Mouse (Mus musculus): ENCODE results near the gene Stx3. TPM values are rescaled to one million over a fixed set of nuclear protein-coding genes. Genes with fewer than 3 reads are reported as not detected.

Stx3 gene
- polyA plus RNA-seq, 1 experiment from 2014 or later = 41.6 TPM

GRCm38 (mm10) chr19:11766413-11766812 lies 52.8 kb downstream of the Stx3 start:
- no peak overlapping the region for H3K9ac ChIP-seq
- 0 out of 2 replicates have a peak, but pooled peaks cover 6% of the 10 kb centered on the region for H3K4me1 ChIP-seq (replicated peaks)
- H3K27ac ChIP-seq = no peak overlapping the region
- H3K4me3 ChIP-seq (replicated peaks) = no peak overlapping the region
- ATAC-seq = no peak
- no peaks in the 10 kb centered on the region for H3K27me3 ChIP-seq (replicated peaks)
- H3K4me2 ChIP-seq (replicated peaks) = no peak overlapping the region
- WGBS = 69% methylated on average over 4 of the region's 4 CpGs
- H3K9me3 ChIP-seq = no peaks in the 10 kb centered on the region
- no peaks in the 10 kb centered on the region for H3K36me3 ChIP-seq

GRCm38 (mm10) chr19:11765059-11765458 lies 54.1 kb downstream of the Stx3 start:
- Histone ChIP-seq H3K27me3 (replicated peaks) (no peaks in the 10 kb centered on the region), H3K9ac (no peak overlapping the region), H3K4me3 (replicated peaks) (no peak overlapping the region), H3K4me1 (replicated peaks) (no peaks in the 10 kb centered on the region), H3K4me2 (replicated peaks) (no peak overlapping the region), H3K27ac (no peak overlapping the region), H3K9me3 (no peaks in the 10 kb centered on the region), H3K36me3 (no peaks in the 10 kb centered on the region)
- WGBS = 82% methylated on average over 3 of the region's 3 CpGs
- no peak for ATAC-seq

- 75% methylated on average over 2 of the region's 2 CpGs for WGBS
- no peaks in the 10 kb centered on the region for H3K36me3 ChIP-seq
- H3K27me3 ChIP-seq (replicated peaks) = no peaks in the 10 kb centered on the region
- no peak for ATAC-seq
- no peak within 1 kb of the TSS for H3K4me2 ChIP-seq (replicated peaks)
- H3K9me3 ChIP-seq = no peaks in the 10 kb centered on the region
- H3K9ac ChIP-seq = no peak within 1 kb of the TSS
- H3K4me1 ChIP-seq (replicated peaks) = no peaks in the 10 kb centered on the region
- H3K4me3 ChIP-seq (replicated peaks) = no peak within 1 kb of the TSS
- no peak within 1 kb of the TSS for H3K27ac ChIP-seq
Observed at GRCm38 (mm10) chr19:11747298-11747697, 71.9 kb downstream of the Stx3 start, which contains the start of gene Gif. Gif (plus strand) TSS chr19:11747554.

GRCm38 (mm10) chr19:11745680-11746079 lies 73.5 kb downstream of the Stx3 start:
- H3K4me1 ChIP-seq (replicated peaks) = no peaks in the 10 kb centered on the region
- H3K27ac ChIP-seq = no peak overlapping the region
- no peak overlapping the region for H3K9ac ChIP-seq
- no peak overlapping the region for H3K4me3 ChIP-seq (replicated peaks)
- no peaks in the 10 kb centered on the region for H3K9me3 ChIP-seq
- H3K27me3 ChIP-seq (replicated peaks) = no peaks in the 10 kb centered on the region
- ATAC-seq = no peak
- H3K4me2 ChIP-seq (replicated peaks) = no peak overlapping the region
- no peaks in the 10 kb centered on the region for H3K36me3 ChIP-seq

GRCm38 (mm10) chr19:11736455-11736854 lies 82.7 kb downstream of the Stx3 start:
- WGBS = 42% methylated on average over 1 of the region's 1 CpGs
- Histone ChIP-seq H3K9ac (no peak overlapping the region), H3K4me3 (replicated peaks) (no peak overlapping the region), H3K4me1 (replicated peaks) (no peaks in the 10 kb centered on the region), H3K4me2 (replicated peaks) (no peak overlapping the region), H3K27ac (no peak overlapping the region), H3K36me3 (no peaks in the 10 kb centered on the region), H3K27me3 (replicated peaks) (no peaks in the 10 kb centered on the region), H3K9me3 (no peaks in the 10 kb centered on the region)
- no peak for ATAC-seq

GRCm38 (mm10) chr19:11730278-11730677 lies 88.9 kb downstream of the Stx3 start:
- Histone ChIP-seq H3K4me2 (replicated peaks) (no peak overlapping the region), H3K36me3 (no peaks in the 10 kb centered on the region), H3K27me3 (replicated peaks) (no peaks in the 10 kb centered on the region), H3K9ac (no peak overlapping the region), H3K9me3 (no peaks in the 10 kb centered on the region), H3K27ac (no peak overlapping the region), H3K4me1 (replicated peaks) (no peaks in the 10 kb centered on the region), H3K4me3 (replicated peaks) (no peak overlapping the region)
- no peak for ATAC-seq
- 79% methylated on average over 1 of the region's 1 CpGs for WGBS

GRCm38 (mm10) chr19:11727304-11727703 lies 91.9 kb downstream of the Stx3 start:
- no peaks in the 10 kb centered on the region for H3K27me3 ChIP-seq (replicated peaks)
- H3K9me3 ChIP-seq = no peaks in the 10 kb centered on the region
- no peaks in the 10 kb centered on the region for H3K4me1 ChIP-seq (replicated peaks)
- no peak overlapping the region for H3K4me2 ChIP-seq (replicated peaks)
- H3K36me3 ChIP-seq = no peaks in the 10 kb centered on the region
- no peak overlapping the region for H3K4me3 ChIP-seq (replicated peaks)
- no peak for ATAC-seq
- H3K27ac ChIP-seq = no peak overlapping the region
- H3K9ac ChIP-seq = no peak overlapping the region
- WGBS = 92% methylated on average over 5 of the region's 5 CpGs

GRCm38 (mm10) chr19:11725915-11726314 lies 93.3 kb downstream of the Stx3 start:
- no peak for ATAC-seq
- Histone ChIP-seq H3K9ac (no peak overlapping the region), H3K27ac (no peak overlapping the region), H3K9me3 (no peaks in the 10 kb centered on the region), H3K4me1 (replicated peaks) (no peaks in the 10 kb centered on the region), H3K27me3 (replicated peaks) (no peaks in the 10 kb centered on the region), H3K4me3 (replicated peaks) (no peak overlapping the region), H3K4me2 (replicated peaks) (no peak overlapping the region), H3K36me3 (no peaks in the 10 kb centered on the region)
- WGBS = 46% methylated on average over 2 of the region's 2 CpGs

Other genes with a start within 250 kb of the Stx3 start
- gene Ms4a6d, start 214.6 kb downstream of the Stx3 start, polyA plus RNA-seq (2015; fragmentation: Nextera tagmentation; extraction: Ambion mirVana) = 6.0 and 6.4 TPM in 2 replicates
- gene Ms4a2, start 195.7 kb downstream of the Stx3 start, polyA plus RNA-seq (2015; fragmentation: Nextera tagmentation; extraction: Ambion mirVana) = 0.15 and 0.18 TPM in 2 replicates
- gene Ms4a3, start 178.6 kb downstream of the Stx3 start, polyA plus RNA-seq (2015; fragmentation: Nextera tagmentation; extraction: Ambion mirVana) = 0.34 TPM in 1 of 2 replicates, not detected in the other
- not detected in 2 replicates for gene Oosp2, start 158.8 kb downstream of the Stx3 start, polyA plus RNA-seq (2015; fragmentation: Nextera tagmentation; extraction: Ambion mirVana)
- not detected in 2 replicates for gene Oosp1, start 128.3 kb downstream of the Stx3 start, polyA plus RNA-seq (2015; fragmentation: Nextera tagmentation; extraction: Ambion mirVana)
- not detected in 2 replicates for gene Oosp3, start 122.3 kb downstream of the Stx3 start, polyA plus RNA-seq (2015; fragmentation: Nextera tagmentation; extraction: Ambion mirVana)
- not detected in 2 replicates for gene Gif, start 71.8 kb downstream of the Stx3 start, polyA plus RNA-seq (2015; fragmentation: Nextera tagmentation; extraction: Ambion mirVana)
- gene Mrpl16, start 49.0 kb downstream of the Stx3 start, polyA plus RNA-seq (2015; fragmentation: Nextera tagmentation; extraction: Ambion mirVana) = 58.3 and 63.8 TPM in 2 replicates
- not detected in 2 replicates for gene Olfr1417, start 19.8 kb upstream of the Stx3 start, polyA plus RNA-seq (2015; fragmentation: Nextera tagmentation; extraction: Ambion mirVana)
- not detected in 2 replicates for gene Olfr1418, start 41.7 kb upstream of the Stx3 start, polyA plus RNA-seq (2015; fragmentation: Nextera tagmentation; extraction: Ambion mirVana)
- gene Olfr1419, start 55.7 kb upstream of the Stx3 start, polyA plus RNA-seq (2015; fragmentation: Nextera tagmentation; extraction: Ambion mirVana) = not detected in 2 replicates
- gene Olfr1420, start 67.2 kb upstream of the Stx3 start, polyA plus RNA-seq (2015; fragmentation: Nextera tagmentation; extraction: Ambion mirVana) = not detected in 2 replicates
- 16.7 and 17.4 TPM in 2 replicates for gene Patl1, start 93.0 kb upstream of the Stx3 start, polyA plus RNA-seq (2015; fragmentation: Nextera tagmentation; extraction: Ambion mirVana)
- 4.2 and 4.4 TPM in 2 replicates for gene Osbp, start 146.5 kb upstream of the Stx3 start, polyA plus RNA-seq (2015; fragmentation: Nextera tagmentation; extraction: Ambion mirVana)
- not detected in 2 replicates for gene Olfr1423, start 221.9 kb upstream of the Stx3 start, polyA plus RNA-seq (2015; fragmentation: Nextera tagmentation; extraction: Ambion mirVana)
- gene Olfr1424, start 243.3 kb upstream of the Stx3 start, polyA plus RNA-seq (2015; fragmentation: Nextera tagmentation; extraction: Ambion mirVana) = not detected in 2 replicates

Measured in intestine, embryonic 15.5 days (tissue).